Mouse (Mus musculus) CD4-positive, CD25-positive, alpha-beta regulatory T cell, adult 9 weeks (primary cell): ENCODE measurements around the gene Gm42669. TPM values are rescaled to one million over a fixed set of nuclear protein-coding genes. Genes with fewer than 3 reads are reported as not detected.

Source experiments
- polyA plus RNA-seq: library from polyadenylated mRNA; unstranded; fragments of 100-300 nt; shearing (Covaris generic); gene quantifications from one replicate; pipeline ENCODE4 v1.2.1, GENCODE M21; 2017

Gene Gm42669
- polyA plus RNA-seq = 0.47 TPM

GRCm38 (mm10) chr5:107507321-107507720, at the start of gene Gm42669:
TSS of gene Gm42669 (plus strand) at chr5:107507621.

DNA sequence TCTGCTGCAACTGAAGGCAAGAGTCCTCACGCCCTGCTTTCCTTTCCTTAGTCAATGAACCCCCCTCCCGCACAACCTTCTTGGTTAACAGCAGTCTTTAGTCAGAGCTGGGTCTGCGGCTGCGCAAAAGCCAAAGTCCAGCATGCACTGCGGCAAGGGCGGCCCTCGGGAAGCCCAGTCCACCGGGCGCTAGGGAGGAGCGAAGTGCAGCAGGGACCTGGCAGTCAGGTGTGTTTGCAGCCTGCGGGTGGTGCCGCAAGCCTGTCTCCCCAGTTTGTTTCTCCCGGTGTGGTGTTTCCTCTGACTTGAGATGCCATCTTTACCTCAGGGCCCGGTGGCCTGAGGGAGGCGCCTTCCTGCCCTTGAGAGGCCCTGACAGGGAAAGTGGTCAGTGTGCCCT, 27.2 kb downstream of the Gm42669 start, which contains the start of gene 1700028K03Rik:
1700028K03Rik (plus strand) TSS at position 129 of the 400 bp plus-strand sequence.

DNA sequence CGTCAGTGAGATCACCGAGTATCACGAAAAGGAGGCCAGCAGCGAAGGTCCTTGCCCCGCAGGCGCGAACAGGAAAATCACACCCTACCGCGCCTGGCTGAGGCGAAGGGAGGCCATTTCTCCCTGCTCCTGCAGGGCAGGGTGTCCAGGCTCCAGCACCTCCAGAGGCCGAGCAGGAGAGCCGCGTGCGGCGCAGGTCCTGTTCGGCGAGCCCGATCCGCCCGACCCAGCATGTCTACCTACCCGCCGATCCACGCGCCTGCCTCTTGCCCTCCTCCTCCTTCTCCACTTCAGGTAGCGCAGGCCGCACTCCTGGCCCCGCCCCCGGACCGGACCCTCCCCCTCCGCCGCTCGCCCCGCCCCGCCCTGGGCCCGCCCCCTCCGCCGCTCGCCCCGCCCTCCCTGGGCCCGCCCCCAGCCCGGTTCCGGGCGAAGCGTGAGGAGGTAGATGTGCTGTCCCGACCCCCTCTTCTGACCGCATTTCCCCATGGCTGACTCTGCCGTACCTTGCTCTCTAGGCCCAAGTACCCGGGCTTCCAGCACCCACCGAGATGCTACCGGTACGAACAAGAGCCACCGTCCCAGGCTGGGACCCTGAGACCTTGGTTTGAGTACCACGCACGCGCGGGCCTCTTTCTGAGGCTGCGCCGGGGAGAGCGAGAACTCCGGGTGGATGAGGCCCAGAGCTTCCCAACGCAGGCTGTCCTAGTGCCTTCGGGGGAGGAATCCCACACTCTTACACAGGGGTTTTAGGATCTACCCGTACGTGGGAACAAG, 90.1 kb downstream of the Gm42669 start, which contains the start of the genes Rpap2 and Glmn:
Rpap2 (plus strand) TSS at position 73 of the 777 bp plus-strand sequence.
Glmn (minus strand) TSS at position 588 of the 777 bp plus-strand sequence.

Other genes starting within 250 kb of the Gm42669 start
- 14.0 TPM for gene Tgfbr3, start 218.0 kb upstream of the Gm42669 start, polyA plus RNA-seq
- 0.66 TPM for gene Brdt, start 176.5 kb upstream of the Gm42669 start, polyA plus RNA-seq
- gene Ephx4, start 104.9 kb upstream of the Gm42669 start, polyA plus RNA-seq = 1.2 TPM
- not detected for gene Lpcat2b, start 76.1 kb upstream of the Gm42669 start, polyA plus RNA-seq
- 9.7 TPM for gene Btbd8, start 69.6 kb upstream of the Gm42669 start, polyA plus RNA-seq
- gene 1700028K03Rik, start 27.1 kb downstream of the Gm42669 start, polyA plus RNA-seq = 0.10 TPM
- gene Rpap2, start 89.8 kb downstream of the Gm42669 start, polyA plus RNA-seq = 39.3 TPM
- gene Glmn, start 90.3 kb downstream of the Gm42669 start, polyA plus RNA-seq = 24.5 TPM
- gene Gfi1, start 218.4 kb downstream of the Gm42669 start, polyA plus RNA-seq = 2.1 TPM